Mouse (Mus musculus) left cerebral cortex, postnatal 25 days (tissue): ENCODE results near the gene Sox30. TPM values are rescaled to one million over a fixed set of nuclear protein-coding genes. Genes with fewer than 3 reads are reported as not detected.

ENCODE experiments used
- total RNA-seq, 2 experiments: library from RNA; stranded (reverse); gene quantifications; 2 replicates each; pipeline ENCODE4 v1.2.3; 2021

Sox30 gene
- total RNA-seq, 2 experiments from 2014 or later, result 0.16 to 0.27 TPM

Other genes starting within 250 kb of the Sox30 start
- 10 to 100 TPM; 51.1 to 52.3 TPM for gene Clint1, start 128.3 kb upstream of the Sox30 start, total RNA-seq
- gene Lsm11, start 35.4 kb upstream of the Sox30 start, total RNA-seq, result 10 to 100 TPM; 31.0 to 33.3 TPM
- 10 to 100 TPM; 12.4 to 12.7 TPM for gene Thg1l, start 24.8 kb upstream of the Sox30 start, total RNA-seq
- 1 to 10 TPM; 1.2 to 2.8 TPM for gene Gm12166, start 72.0 kb downstream of the Sox30 start, total RNA-seq
- gene Adam19, start 75.7 kb downstream of the Sox30 start, total RNA-seq, result 10 to 100 TPM; 23.6 to 26.8 TPM
- gene Nipal4, start 186.2 kb downstream of the Sox30 start, total RNA-seq, result 1 to 10 TPM; 1.6 to 1.9 TPM